Mouse (Mus musculus): ENCODE measurements around the gene Fam131a. TPM values are rescaled to one million over a fixed set of nuclear protein-coding genes. Genes with fewer than 3 reads are reported as not detected.

Gene Fam131a
- total RNA-seq, 2 experiments from 2014 or later = 381 to 399 TPM

- DNase-seq (ENCODE audit: low spot score in 2 of 2) = no peak
- intact Hi-C loops (cut with DNase I) = no loop called here
Measured at GRCm38 (mm10) chr16:20692241-20692965, 638 bp upstream of the Fam131a start.

- peak; percentile 76 to 92 for DNase-seq (ENCODE audit: low spot score in 2 of 2)
- intact Hi-C loops (cut with DNase I) = no loop called here
Measured at GRCm38 (mm10) chr16:20694781-20695180, 1.7 kb downstream of the Fam131a start.

- peak; percentile 99 for DNase-seq (ENCODE audit: low spot score in 2 of 2)
- intact Hi-C loops (cut with DNase I) = no loop called here
Measured at GRCm38 (mm10) chr16:20695622-20696323, 2.7 kb downstream of the Fam131a start.

- no peak for DNase-seq (ENCODE audit: low spot score in 2 of 2)
- intact Hi-C loops (cut with DNase I) = no loop called here
Measured at GRCm38 (mm10) chr16:20699266-20699665, 6.2 kb downstream of the Fam131a start.

- DNase-seq (ENCODE audit: low spot score in 2 of 2) = no peak
- intact Hi-C loops (cut with DNase I) = no loop called here
Measured at GRCm38 (mm10) chr16:20700036-20700435, 7.0 kb downstream of the Fam131a start.

- intact Hi-C loops (cut with DNase I) = no loop called here
- no peak for DNase-seq (ENCODE audit: low spot score in 2 of 2)
Measured at GRCm38 (mm10) chr16:20701316-20701715, 8.3 kb downstream of the Fam131a start.

GRCm38 (mm10) chr16:20701729-20702521 lies 8.9 kb downstream of the Fam131a start:
- no peak for DNase-seq (ENCODE audit: low spot score in 2 of 2)
- intact Hi-C loops (cut with DNase I) = no loop called here

GRCm38 (mm10) chr16:20702522-20702893 lies 9.5 kb downstream of the Fam131a start:
- intact Hi-C loops (cut with DNase I) = no loop called here
- peak; percentile 75 to 91 for DNase-seq (ENCODE audit: low spot score in 2 of 2)

- intact Hi-C loops (cut with DNase I) = no loop called here
- no peak for DNase-seq (ENCODE audit: low spot score in 2 of 2)
Measured at GRCm38 (mm10) chr16:20703071-20703470, 10.0 kb downstream of the Fam131a start.

GRCm38 (mm10) chr16:20703699-20704400 lies 10.8 kb downstream of the Fam131a start:
- DNase-seq (ENCODE audit: low spot score in 2 of 2) = no peak
- intact Hi-C loops (cut with DNase I) = no loop called here

GRCm38 (mm10) chr16:20705786-20706185 lies 12.7 kb downstream of the Fam131a start:
- intact Hi-C loops (cut with DNase I) = no loop called here
- no peak for DNase-seq (ENCODE audit: low spot score in 2 of 2)

- no peak for DNase-seq (ENCODE audit: low spot score in 2 of 2)
- intact Hi-C loops (cut with DNase I) = no loop called here
Measured at GRCm38 (mm10) chr16:20706407-20707055, 13.5 kb downstream of the Fam131a start.

- DNase-seq (ENCODE audit: low spot score in 2 of 2) = no peak
- intact Hi-C loops (cut with DNase I) = loop anchor here (2.0 kb wide), 1 partner anchor 52 kb away; no protein-coding TSS in a partner anchor
Measured at GRCm38 (mm10) chr16:20708220-20708938, 15.3 kb downstream of the Fam131a start.

GRCm38 (mm10) chr16:20708939-20709734 lies 16.1 kb downstream of the Fam131a start:
- intact Hi-C loops (cut with DNase I) = loop anchor here (2.0 kb wide), 1 partner anchor 52 kb away; no protein-coding TSS in a partner anchor
- no peak for DNase-seq (ENCODE audit: low spot score in 2 of 2)

- intact Hi-C loops (cut with DNase I) = no loop called here
- DNase-seq (ENCODE audit: low spot score in 2 of 2) = no peak
Measured at GRCm38 (mm10) chr16:20710370-20710769, 17.3 kb downstream of the Fam131a start.

GRCm38 (mm10) chr16:20710810-20711209 lies 17.8 kb downstream of the Fam131a start:
- DNase-seq (ENCODE audit: low spot score in 2 of 2) = no peak
- intact Hi-C loops (cut with DNase I) = no loop called here

GRCm38 (mm10) chr16:20712190-20712589 lies 19.1 kb downstream of the Fam131a start:
- DNase-seq (ENCODE audit: low spot score in 2 of 2) = no peak

GRCm38 (mm10) chr16:20712889-20713288 lies 19.8 kb downstream of the Fam131a start:
- intact Hi-C loops (cut with DNase I) = no loop called here
- DNase-seq (ENCODE audit: low spot score in 2 of 2) = no peak

More at GRCm38 (mm10) chr16:20712190-20712589, 19.1 kb downstream of the Fam131a start:
- intact Hi-C loops (cut with DNase I) = no loop called here
